Mouse (Mus musculus) forebrain, embryonic 15.5 days (tissue): Measurements from ENCODE around the gene Smim24. TPM values are rescaled to one million over a fixed set of nuclear protein-coding genes. Genes with fewer than 3 reads are reported as not detected.

Experiments
- ATAC-seq: fragments of 200-750 bp; cut with Nextera tagmentation; replicated peaks from 2 replicates; pipeline ENCODE4 v1.8.0; 2017; ENCODE audit warnings: mild to moderate bottlenecking, moderate TSS enrichment, moderate library complexity
- H3K27ac ChIP-seq: fragments of 300-500 bp; sonication (generic); replicated peaks from 2 replicates; pipeline ENCODE4 v1.5.1; 2015; ENCODE audit warnings: mild to moderate bottlenecking, inconsistent platforms
- H3K27me3 ChIP-seq: fragments of 300-500 bp; sonication (generic); 2 replicates; pipeline ENCODE4 v1.6.1; 2015; ENCODE audit warnings: inconsistent platforms
- H3K36me3 ChIP-seq: fragments of 300-500 bp; sonication (generic); 2 replicates; pipeline ENCODE4 v1.6.1; 2015; ENCODE audit warnings: mild to moderate bottlenecking, inconsistent platforms
- H3K4me1 ChIP-seq: fragments of 300-500 bp; sonication (generic); 2 replicates; pipeline ENCODE4 v1.6.1; 2015; ENCODE audit warnings: inconsistent platforms
- H3K4me2 ChIP-seq: fragments of 300-500 bp; sonication (generic); replicated peaks from 2 replicates; pipeline ENCODE4 v1.6.1; 2015; ENCODE audit warnings: mild to moderate bottlenecking, inconsistent platforms
- H3K4me3 ChIP-seq: fragments of 300-500 bp; sonication (generic); 2 replicates; pipeline ENCODE4 v1.5.1; 2015; ENCODE audit warnings: mild to moderate bottlenecking, inconsistent platforms
- H3K9ac ChIP-seq: fragments of 300-500 bp; sonication (generic); replicated peaks from 2 replicates; pipeline ENCODE4 v1.6.1; 2015; ENCODE audit warnings: mild to moderate bottlenecking, inconsistent platforms
- H3K9me3 ChIP-seq: fragments of 300-500 bp; sonication (generic); 2 replicates; pipeline ENCODE4 v1.6.1; 2016; ENCODE audit warnings: inconsistent platforms
- WGBS: fragments of 180-500 bp; shearing (Covaris S2); methylation state at CpG from one replicate; pipeline ENCODE4 v1.1.7; 2015; ENCODE audit warnings: mixed read lengths; 5-methylcytosine and 5-hydroxymethylcytosine counted together
- polyA plus RNA-seq: library from polyadenylated mRNA; unstranded; fragments of >200 nt; fragmentation: Nextera tagmentation; extraction: Ambion mirVana; gene quantifications from 2 replicates; pipeline ENCODE4 v1.2.1, GENCODE M21; 2015

Gene Smim24
- polyA plus RNA-seq, result 1.2 and 1.8 TPM in 2 replicates

GRCm38 (mm10) chr10:81392781-81393185, at the start of gene Smim24:
Gene Smim24, plus strand, starts transcription at chr10:81393051.
- Histone ChIP-seq H3K9me3 (no peaks in the 10 kb centered on the region), H3K4me1 (peaks cover 21% of the 10 kb centered on the region), H3K27me3 (no peaks in the 10 kb centered on the region), H3K9ac (peak within 1 kb of the TSS; percentile 37), H3K36me3 (peaks cover 7% of the 10 kb centered on the region), H3K4me3 (peak within 1 kb of the TSS; percentile 20), H3K4me2 (peak within 1 kb of the TSS; percentile 36), H3K27ac (no peak within 1 kb of the TSS)
- ATAC-seq, result no peak
- 74% methylated on average over 14 of the region's 14 CpGs for WGBS

- WGBS, result 57% methylated on average over 8 of the region's 8 CpGs
Observed at GRCm38 (mm10) chr10:81344421-81345161, 48.3 kb upstream of the Smim24 start.

GRCm38 (mm10) chr10:81345162-81345534, 47.7 kb upstream of the Smim24 start:
- H3K4me2 ChIP-seq, result no peak overlapping the region
- H3K27ac ChIP-seq, result no peak overlapping the region
- no peaks in the 10 kb centered on the region for H3K36me3 ChIP-seq
- H3K27me3 ChIP-seq, result peaks cover 56% of the 10 kb centered on the region
- H3K4me1 ChIP-seq, result peaks cover 29% of the 10 kb centered on the region
- 85% methylated on average over 4 of the region's 4 CpGs for WGBS
- no peak for ATAC-seq
- no peaks in the 10 kb centered on the region for H3K9me3 ChIP-seq
- H3K4me3 ChIP-seq, result no peak overlapping the region
- H3K9ac ChIP-seq, result no peak overlapping the region

More at GRCm38 (mm10) chr10:81344421-81345161, 48.3 kb upstream of the Smim24 start:
- no peaks in the 10 kb centered on the region for H3K36me3 ChIP-seq
- no peaks in the 10 kb centered on the region for H3K9me3 ChIP-seq
- no peak overlapping the region for H3K9ac ChIP-seq
- no peak overlapping the region for H3K4me2 ChIP-seq
- H3K27ac ChIP-seq, result no peak overlapping the region
- peaks cover 23% of the 10 kb centered on the region for H3K4me1 ChIP-seq
- H3K4me3 ChIP-seq, result no peak overlapping the region
- peaks cover 56% of the 10 kb centered on the region for H3K27me3 ChIP-seq
- no peak for ATAC-seq

GRCm38 (mm10) chr10:81346453-81347067, 46.3 kb upstream of the Smim24 start:
- Histone ChIP-seq H3K4me1 (peaks cover 29% of the 10 kb centered on the region), H3K9me3 (no peaks in the 10 kb centered on the region), H3K27ac (no peak overlapping the region), H3K27me3 (peaks cover 44% of the 10 kb centered on the region), H3K4me2 (peak overlapping the region; percentile 49), H3K36me3 (no peaks in the 10 kb centered on the region), H3K9ac (peak overlapping the region; percentile 29; the same call in 1 of the 2 replicates), H3K4me3 (peak overlapping the region; percentile 33)
- ATAC-seq, result no peak
- 5% methylated on average over 55 of the region's 55 CpGs for WGBS

- Histone ChIP-seq H3K36me3 (no peaks in the 10 kb centered on the region), H3K9me3 (no peaks in the 10 kb centered on the region), H3K4me3 (peak overlapping the region; percentile 74), H3K9ac (peak overlapping the region; percentile 63; the same call in 1 of the 2 replicates), H3K4me2 (peak overlapping the region; percentile 85), H3K27me3 (peaks cover 19% of the 10 kb centered on the region; the same call in 1 of the 2 replicates), H3K27ac (no peak overlapping the region), H3K4me1 (peaks cover 21% of the 10 kb centered on the region)
- WGBS, result 7% methylated on average over 12 of the region's 12 CpGs
- no peak for ATAC-seq
Observed at GRCm38 (mm10) chr10:81349146-81349545, 43.7 kb upstream of the Smim24 start.

GRCm38 (mm10) chr10:81349961-81350350, 42.9 kb upstream of the Smim24 start:
- no peaks in the 10 kb centered on the region for H3K9me3 ChIP-seq
- H3K27ac ChIP-seq, result no peak overlapping the region
- peak overlapping the region; percentile 63 for H3K9ac ChIP-seq
- 1% methylated on average over 27 of the region's 29 CpGs for WGBS
- no peaks in the 10 kb centered on the region for H3K36me3 ChIP-seq
- peaks cover 11% of the 10 kb centered on the region; the same call in 1 of the 2 replicates for H3K27me3 ChIP-seq
- peaks cover 21% of the 10 kb centered on the region for H3K4me1 ChIP-seq
- peak; percentile 20 for ATAC-seq
- peak overlapping the region; percentile 85 for H3K4me2 ChIP-seq
- H3K4me3 ChIP-seq, result peak overlapping the region; percentile 74

GRCm38 (mm10) chr10:81350351-81351063, 42.3 kb upstream of the Smim24 start, which contains the start of gene Hmg20b:
Gene Hmg20b, minus strand, starts transcription at chr10:81350480.
- under 1% methylated on average over 54 of the region's 54 CpGs for WGBS
- Histone ChIP-seq H3K27ac (peak within 1 kb of the TSS; percentile 69), H3K36me3 (no peaks in the 10 kb centered on the region), H3K4me2 (peak within 1 kb of the TSS; percentile 85), H3K4me3 (peak within 1 kb of the TSS; percentile 74), H3K4me1 (peaks cover 21% of the 10 kb centered on the region), H3K9me3 (no peaks in the 10 kb centered on the region), H3K9ac (peak within 1 kb of the TSS; percentile 63), H3K27me3 (peaks cover 6% of the 10 kb centered on the region; the same call in 1 of the 2 replicates)
- peak; percentile 97 for ATAC-seq

- Histone ChIP-seq H3K36me3 (no peaks in the 10 kb centered on the region), H3K4me3 (no peak overlapping the region), H3K4me1 (peaks cover 18% of the 10 kb centered on the region), H3K27ac (no peak overlapping the region), H3K9ac (no peak overlapping the region), H3K27me3 (no peaks in the 10 kb centered on the region), H3K9me3 (no peaks in the 10 kb centered on the region), H3K4me2 (no peak overlapping the region)
- WGBS, result 32% methylated on average over 9 of the region's 9 CpGs
- no peak for ATAC-seq
Observed at GRCm38 (mm10) chr10:81351678-81352291, 41.1 kb upstream of the Smim24 start.

GRCm38 (mm10) chr10:81354738-81355477, 37.9 kb upstream of the Smim24 start:
- H3K36me3 ChIP-seq, result no peaks in the 10 kb centered on the region
- peaks cover 22% of the 10 kb centered on the region for H3K4me1 ChIP-seq
- ATAC-seq, result no peak
- no peaks in the 10 kb centered on the region for H3K9me3 ChIP-seq
- H3K4me3 ChIP-seq, result no peak overlapping the region
- H3K9ac ChIP-seq, result no peak overlapping the region
- no peak overlapping the region for H3K27ac ChIP-seq
- no peak overlapping the region for H3K4me2 ChIP-seq
- 67% methylated on average over 9 of the region's 9 CpGs for WGBS
- H3K27me3 ChIP-seq, result no peaks in the 10 kb centered on the region

- Histone ChIP-seq H3K9me3 (no peaks in the 10 kb centered on the region), H3K4me1 (peaks cover 19% of the 10 kb centered on the region), H3K27me3 (no peaks in the 10 kb centered on the region), H3K4me2 (no peak overlapping the region), H3K36me3 (no peaks in the 10 kb centered on the region), H3K4me3 (no peak overlapping the region), H3K27ac (no peak overlapping the region), H3K9ac (no peak overlapping the region)
- 87% methylated on average over 4 of the region's 4 CpGs for WGBS
- ATAC-seq, result no peak
Observed at GRCm38 (mm10) chr10:81355533-81355932, 37.3 kb upstream of the Smim24 start.

- WGBS, result 44% methylated on average over 12 of the region's 12 CpGs
- no peak overlapping the region for H3K27ac ChIP-seq
- no peaks in the 10 kb centered on the region for H3K9me3 ChIP-seq
- 0 out of 2 replicates have a peak overlapping the region, but pooled peaks have one; percentile 3 for H3K9ac ChIP-seq
- H3K4me1 ChIP-seq, result peaks cover 19% of the 10 kb centered on the region
- peak overlapping the region; percentile 96 for H3K4me2 ChIP-seq
- ATAC-seq, result no peak
- H3K36me3 ChIP-seq, result no peaks in the 10 kb centered on the region
- no peaks in the 10 kb centered on the region for H3K27me3 ChIP-seq
- H3K4me3 ChIP-seq, result peak overlapping the region; percentile 79; the same call in 1 of the 2 replicates
Observed at GRCm38 (mm10) chr10:81356352-81356990, 36.4 kb upstream of the Smim24 start.
